Mouse (Mus musculus) stomach, postnatal 0 days (tissue): ENCODE measurements around the gene Lrrc63. TPM values are rescaled to one million over a fixed set of nuclear protein-coding genes. Genes with fewer than 3 reads are reported as not detected.
A peak's percentile ranks its signal among the peaks of the same experiment; 100 is the strongest.
"Not testable (repeated sequence)": the region's sequence is repeated elsewhere in the genome, so short reads cannot be mapped to it uniquely, and the experiment has no call there.

Experiments used
- ATAC-seq: fragments of 200-750 bp; cut with Nextera tagmentation; 2 replicates; pipeline ENCODE4 v1.8.0; 2017; ENCODE audit not compliant: low FRiP score, low TSS enrichment
- DNase-seq: peaks from one replicate; pipeline ENCODE4 v3.0.0-alpha.2; 2016; ENCODE audit warnings: low spot score
- H3K27ac ChIP-seq: fragments of 300-500 bp; sonication (generic); replicated peaks from 2 replicates; pipeline ENCODE4 v1.5.1; 2014; ENCODE audit warnings: mild to moderate bottlenecking, control low read depth
- H3K27me3 ChIP-seq: fragments of 300-500 bp; sonication (generic); 2 replicates; pipeline ENCODE4 v1.6.1; 2014; ENCODE audit warnings: low read length; ENCODE audit not compliant: control insufficient read depth, insufficient read depth
- H3K36me3 ChIP-seq: fragments of 300-500 bp; sonication (generic); 2 replicates; pipeline ENCODE4 v1.6.1; 2014; ENCODE audit warnings: low read length, mixed read lengths; ENCODE audit not compliant: control insufficient read depth, insufficient read depth
- H3K4me1 ChIP-seq: fragments of 300-500 bp; sonication (generic); replicated peaks from 2 replicates; pipeline ENCODE4 v1.6.1; 2014; ENCODE audit warnings: antibody characterized with exemption; ENCODE audit not compliant: control insufficient read depth, insufficient read depth
- H3K4me2 ChIP-seq: fragments of 300-500 bp; sonication (generic); replicated peaks from 2 replicates; pipeline ENCODE4 v1.6.1; 2014; ENCODE audit warnings: low read depth, mild to moderate bottlenecking, control low read depth, moderate library complexity
- H3K4me3 ChIP-seq: fragments of 300-500 bp; sonication (generic); 2 replicates; pipeline ENCODE4 v1.5.1; 2014; ENCODE audit warnings: low read depth, low read length, control low read depth
- H3K9ac ChIP-seq: fragments of 300-500 bp; sonication (generic); 2 replicates; pipeline ENCODE4 v1.6.1; 2014; ENCODE audit warnings: mild to moderate bottlenecking, low read length, control low read depth, mixed read lengths
- H3K9me3 ChIP-seq: fragments of 300-500 bp; sonication (generic); 2 replicates; pipeline ENCODE4 v1.6.1; 2016; ENCODE audit warnings: low read length; ENCODE audit not compliant: control insufficient read depth
- CTCF ChIP-seq: IDR thresholded peaks from 2 replicates; pipeline ENCODE4 v1.5.1; 2016; ENCODE audit warnings: antibody characterized with exemption, low read depth, mild to moderate bottlenecking, moderate library complexity
- EP300 ChIP-seq: optimal IDR thresholded peaks from 2 replicates; pipeline ENCODE3; 2016; ENCODE audit warnings: antibody characterized with exemption
- WGBS: fragments of 180-500 bp; shearing (Covaris S2); extraction: QIAGEN DNeasy Blood & Tissue Kit; methylation state at CpG from one replicate; pipeline ENCODE4 v1.1.7; 2014; 5-methylcytosine and 5-hydroxymethylcytosine counted together
- polyA plus RNA-seq: library from polyadenylated mRNA; unstranded; fragments of >200 nt; fragmentation: Nextera tagmentation; extraction: Ambion mirVana; gene quantifications from 2 replicates; pipeline ENCODE4 v1.2.1, GENCODE M21; 2015

The Lrrc63 gene
- polyA plus RNA-seq, 1 experiment from 2014 or later = not detected

DNA sequence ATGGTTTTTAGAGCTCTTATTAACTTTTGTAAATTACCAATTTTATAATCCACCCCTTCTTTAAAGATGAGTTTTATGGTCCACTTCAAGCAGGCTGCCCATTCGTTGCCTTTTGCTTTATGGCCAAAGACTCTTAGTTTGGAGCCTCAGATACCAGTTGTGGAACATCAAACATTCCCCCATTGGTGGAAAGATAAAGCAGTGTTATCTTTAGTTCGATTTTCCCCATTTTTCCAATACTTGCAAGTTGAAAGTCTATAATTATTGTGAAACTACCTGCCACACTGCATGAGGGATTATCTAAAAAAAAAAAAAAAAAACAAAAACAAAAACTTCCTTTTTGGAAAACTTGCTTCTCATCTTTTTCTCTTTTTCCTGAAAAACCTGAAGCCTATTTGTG is 20.0 kb upstream of the Lrrc63 start:
- no peak for TF ChIP-seq EP300
- TF ChIP-seq CTCF = no peak
- no peak overlapping the region for H3K4me2 ChIP-seq
- no peak overlapping the region for H3K9ac ChIP-seq
- no peak for ATAC-seq
- 67% methylated on average over 2 of the region's 2 CpGs for WGBS
- no peak overlapping the region for H3K27ac ChIP-seq
- H3K36me3 ChIP-seq = no peaks in the 10 kb centered on the region
- no peak overlapping the region for H3K4me3 ChIP-seq
- H3K4me1 ChIP-seq = no peaks in the 10 kb centered on the region
- no peaks in the 10 kb centered on the region for H3K9me3 ChIP-seq
- DNase-seq = no peak
- no peaks in the 10 kb centered on the region for H3K27me3 ChIP-seq

DNA sequence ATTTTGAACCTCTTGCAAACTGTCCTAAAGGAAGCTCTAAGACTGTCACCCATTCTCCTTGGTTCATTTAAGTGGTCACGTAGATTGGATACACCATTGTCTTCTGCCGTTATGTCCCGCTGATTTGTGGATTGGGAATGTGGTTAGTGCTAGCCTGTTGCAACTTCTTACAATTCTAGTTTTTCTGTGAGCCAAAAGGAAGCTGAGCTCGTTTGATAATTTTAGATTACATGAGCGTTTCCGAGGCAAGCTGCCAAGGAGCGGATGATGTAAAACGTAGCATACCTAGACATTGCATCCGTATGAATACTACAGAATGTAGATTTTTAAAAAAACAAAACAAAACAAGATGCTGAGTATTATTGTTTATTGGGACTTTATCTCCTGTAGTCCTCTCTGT is 17.5 kb upstream of the Lrrc63 start:
- no peak for ATAC-seq
- Histone ChIP-seq H3K4me2 (no peak overlapping the region), H3K36me3 (no peaks in the 10 kb centered on the region), H3K27me3 (no peaks in the 10 kb centered on the region), H3K27ac (no peak overlapping the region), H3K4me3 (no peak overlapping the region), H3K4me1 (no peaks in the 10 kb centered on the region), H3K9ac (no peak overlapping the region), H3K9me3 (no peaks in the 10 kb centered on the region)
- no peak for DNase-seq
- WGBS = 62% methylated on average over 9 of the region's 9 CpGs
- TF ChIP-seq EP300 (no peak), CTCF (no peak)

DNA sequence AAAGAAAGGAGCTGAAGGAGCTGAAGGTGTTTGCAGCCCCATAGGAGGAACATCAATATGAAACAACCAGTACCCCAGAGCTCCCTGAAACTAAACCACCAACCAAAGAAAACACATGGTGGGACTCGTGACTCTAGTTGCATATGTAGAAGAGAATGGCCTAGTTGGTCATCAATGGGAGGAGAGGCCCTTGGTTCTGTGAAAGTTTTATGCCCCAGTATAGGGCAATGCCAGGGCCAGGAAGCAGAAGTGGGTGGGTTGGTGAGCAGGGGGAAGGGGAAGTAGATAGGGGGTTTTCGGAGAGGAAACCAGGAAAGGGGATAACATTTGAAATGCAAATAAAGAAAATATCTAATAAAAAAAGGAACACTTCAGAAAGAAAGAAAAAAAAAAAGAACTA is 17.0 kb upstream of the Lrrc63 start:
- H3K4me3 ChIP-seq, H3K9me3 ChIP-seq, H3K4me2 ChIP-seq, H3K27ac ChIP-seq, H3K27me3 ChIP-seq, ATAC-seq, DNase-seq, H3K36me3 ChIP-seq, H3K4me1 ChIP-seq, H3K9ac ChIP-seq: not testable (repeated sequence)
- 79% methylated on average over 2 of the region's 2 CpGs for WGBS

DNA sequence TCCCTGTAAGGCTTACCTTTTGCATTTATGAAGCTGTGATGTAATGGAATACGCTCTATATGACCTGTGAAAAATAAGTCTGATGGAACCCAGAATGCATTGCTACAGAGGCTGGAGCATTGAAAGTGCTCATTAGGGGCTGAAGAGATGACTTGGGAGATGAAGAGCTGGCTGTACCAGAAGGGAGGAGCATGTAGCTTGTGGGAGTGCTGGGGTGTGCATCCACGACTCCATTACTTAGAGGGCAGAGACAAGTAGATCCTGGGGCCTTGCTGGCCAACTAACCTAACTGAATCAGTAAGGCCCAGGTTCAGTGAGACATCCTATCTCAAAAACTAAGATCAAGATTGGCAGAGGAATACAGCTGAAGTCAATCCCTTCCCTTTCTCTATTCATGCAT is 8.5 kb upstream of the Lrrc63 start:
- Histone ChIP-seq H3K36me3 (no peaks in the 10 kb centered on the region), H3K27me3 (no peaks in the 10 kb centered on the region), H3K9me3 (no peaks in the 10 kb centered on the region), H3K4me3 (no peak overlapping the region), H3K9ac (no peak overlapping the region), H3K27ac (no peak overlapping the region), H3K4me1 (peaks cover 4% of the 10 kb centered on the region; the same call in 1 of the 2 replicates), H3K4me2 (no peak overlapping the region)
- 84% methylated on average over 2 of the region's 2 CpGs for WGBS
- ATAC-seq = no peak
- no peak for DNase-seq
- TF ChIP-seq CTCF (no peak), EP300 (no peak)

DNA sequence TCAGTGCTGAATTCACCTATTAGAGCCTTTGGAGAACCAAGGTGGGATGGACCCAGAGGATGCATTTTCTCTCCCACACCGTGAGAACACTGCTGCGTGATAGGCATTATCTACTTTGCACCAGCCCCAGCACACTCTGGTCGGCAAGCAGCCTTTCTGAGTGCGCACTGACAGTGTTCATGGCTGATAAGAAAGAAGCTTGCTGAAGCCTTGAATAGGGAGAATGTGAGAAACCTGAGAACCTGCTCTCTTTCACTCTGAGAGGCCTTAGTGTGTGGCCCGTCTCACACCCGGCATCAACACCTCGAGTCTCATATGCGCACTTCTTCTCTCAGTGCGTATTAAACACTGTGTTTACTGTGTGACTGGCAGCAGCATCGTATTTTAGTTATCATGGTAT is 7.8 kb upstream of the Lrrc63 start:
- Histone ChIP-seq H3K27me3 (no peaks in the 10 kb centered on the region), H3K4me3 (no peak overlapping the region), H3K27ac (no peak overlapping the region), H3K9me3 (no peaks in the 10 kb centered on the region), H3K4me1 (peaks cover 4% of the 10 kb centered on the region; the same call in 1 of the 2 replicates), H3K36me3 (no peaks in the 10 kb centered on the region), H3K9ac (no peak overlapping the region), H3K4me2 (no peak overlapping the region)
- TF ChIP-seq CTCF = no peak
- TF ChIP-seq EP300 = no peak
- DNase-seq = no peak
- ATAC-seq = peak; percentile 32; the same call in 1 of the 2 replicates
- WGBS = 64% methylated on average over 10 of the region's 10 CpGs

DNA sequence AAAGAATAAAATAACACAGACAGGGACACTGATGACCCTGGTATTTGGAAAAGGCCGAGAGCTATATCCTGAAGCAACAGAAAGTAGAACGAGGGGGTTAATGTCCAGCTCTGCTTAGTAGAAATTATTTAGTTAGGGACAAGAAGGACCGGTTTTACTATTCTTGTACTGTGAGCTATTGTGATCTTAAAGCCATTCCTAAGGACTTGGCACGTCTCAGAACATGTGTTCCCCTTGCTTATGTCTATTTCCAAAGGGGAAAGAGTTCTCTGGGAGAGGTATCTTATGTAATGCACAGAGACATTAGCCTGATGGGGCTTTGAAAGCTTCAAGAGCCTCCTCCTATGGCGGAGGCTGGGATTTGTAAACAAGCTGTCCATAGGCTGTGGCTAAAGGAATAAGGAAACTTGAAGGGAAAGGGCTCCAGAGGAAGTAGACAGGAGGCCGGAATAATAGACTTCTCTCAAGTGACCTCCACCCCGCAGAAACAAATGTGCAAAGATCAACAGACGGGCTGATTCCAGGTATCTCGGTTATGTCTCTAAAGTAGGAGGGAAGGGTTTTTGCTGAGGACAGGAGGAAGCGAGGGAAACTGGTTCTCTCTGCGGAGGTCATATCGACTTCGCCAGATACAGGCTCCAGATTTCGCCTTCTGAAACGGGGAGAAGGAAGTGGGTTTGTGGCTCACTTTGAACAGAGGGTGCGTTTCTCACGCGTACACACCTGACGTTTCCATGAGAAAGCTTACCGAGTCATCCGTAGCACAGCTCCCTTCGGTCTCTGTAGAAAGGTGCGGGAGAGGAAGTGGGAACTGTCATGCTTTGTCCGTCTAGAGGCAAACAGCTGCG is 5.7 kb upstream of the Lrrc63 start:
- Histone ChIP-seq H3K36me3 (no peaks in the 10 kb centered on the region), H3K4me3 (peak overlapping the region; percentile 28), H3K27ac (peak overlapping the region; percentile 80), H3K9ac (no peak overlapping the region; the same call in 1 of the 2 replicates), H3K9me3 (no peaks in the 10 kb centered on the region), H3K4me2 (peak overlapping the region; percentile 28), H3K4me1 (peaks cover 4% of the 10 kb centered on the region; the same call in 1 of the 2 replicates), H3K27me3 (no peaks in the 10 kb centered on the region)
- WGBS = 43% methylated on average over 25 of the region's 25 CpGs
- ATAC-seq = peak; percentile 82
- peak; percentile 54 for DNase-seq
- TF ChIP-seq EP300 = no peak
